Comparison of ENCODE assay signal across 8 mouse cellular contexts in the genomic region with DNA sequence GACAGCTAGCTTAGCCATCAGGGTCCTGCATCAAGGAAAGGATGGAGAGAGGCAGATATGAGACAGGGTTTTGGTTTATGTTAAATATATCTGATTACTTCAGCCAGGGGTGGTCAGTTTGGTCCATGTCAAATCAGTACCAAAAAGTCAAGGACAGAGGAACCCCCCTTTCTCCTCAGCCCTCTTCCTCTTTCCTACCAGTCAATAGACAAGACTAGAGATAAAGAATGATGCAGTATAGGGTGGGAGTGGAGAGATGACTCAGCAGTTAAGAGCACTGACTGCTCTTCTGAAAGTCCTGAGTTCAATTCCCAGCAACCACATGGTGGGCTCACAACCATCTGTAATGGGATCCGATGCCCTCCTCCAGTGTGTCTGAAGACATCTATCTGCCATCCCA. TPM values are rescaled to one million over a fixed set of nuclear protein-coding genes. Genes with fewer than 3 reads are reported as not detected.
DNase-seq lines count a peak whose midpoint lies in the region; ATAC-seq and TF ChIP-seq lines count a peak whose summit lies in the region.
"Not testable (repeated sequence)": the region's sequence is repeated elsewhere in the genome, so short reads cannot be mapped to it uniquely, and the experiment has no call there.
"Had no signal": no experiment of that assay in that cellular context is flagged by ENCODE, and none has a peak within 500 bp of the region (broad histone marks: within the 10 kb centered on the region; RNA-seq: fewer than 3 reads in every experiment).

No protein-coding gene starts in this region.

- peaks cover 19 to 27% of the 10 kb centered on the region in 2 experiments for H3K4me1 ChIP-seq in ES-E14 (ENCODE audit: control insufficient read depth in 2 of 2, insufficient read depth in 2 of 2, low read length in 2 of 2, poor library complexity in 1 of 2)
- H3K4me1 ChIP-seq in kidney, adult 2 months (ENCODE audit: control insufficient read depth, insufficient read depth, low read length): peaks cover 24% of the 10 kb centered on the region

- 91% methylated on average over 1 of the region's 1 CpGs for WGBS in kidney, adult 2 months

- H3K9me3 ChIP-seq in ES-E14 (ENCODE audit: control insufficient read depth, insufficient read depth, low read depth, low read length): not testable (repeated sequence)

- ATAC-seq in common myeloid progenitor, adult 5-6 weeks (replicated peaks; ENCODE audit: low read depth, poor library complexity, severe bottlenecking): peak; percentile 45
- ATAC-seq in granulocyte monocyte progenitor cell, adult 5-6 weeks (replicated peaks; ENCODE audit: poor library complexity, severe bottlenecking): peak; percentile 45; the same call in 1 of the 2 replicates
- peak; percentile 48 for ATAC-seq in megakaryocyte, adult 5-6 weeks (ENCODE audit: poor library complexity, severe bottlenecking)

- H3K4me3 ChIP-seq in ES-E14 (ENCODE audit: insufficient read depth in 1 of 2, low read depth in 1 of 2, low read length in 2 of 2, poor library complexity in 1 of 2, severe bottlenecking in 1 of 2); kidney, adult 2 months (ENCODE audit: insufficient read depth, low read depth, low read length): not testable (repeated sequence)

- not testable (repeated sequence) for H3K27me3 ChIP-seq in kidney, adult 2 months (replicated peaks; ENCODE audit: control insufficient read depth, insufficient read depth, low read length)

- in situ Hi-C loops in ES-E14 (cut with MboI; ENCODE audit: low sequenced_read_pairs in 2 of 2, unreplicated experiment in 2 of 2): not testable (repeated sequence)

- not testable (repeated sequence) for TF ChIP-seq POLR2A in kidney, adult 2 months (IDR thresholded peaks at IDR 0.05; ENCODE audit: low read depth, low read length)

- DNase-seq in 416B (ENCODE audit: low read depth) (peak; percentile 92), MEL-GATA-1-ER (ENCODE audit: extremely low read depth, low read depth) (peak; percentile 51)
- not testable (repeated sequence) for DNase-seq in ES-E14 (ENCODE audit: low read depth, low spot score); kidney, adult 2 months

- TF ChIP-seq CTCF in kidney, adult 2 months (conservative IDR thresholded peaks at IDR 0.05; ENCODE audit: insufficient read depth, insufficient read length, low read depth, low read length): not testable (repeated sequence)

- not testable (repeated sequence) for H3K9ac ChIP-seq in ES-E14 (ENCODE audit: insufficient read depth, low read depth, low read length, poor library complexity, severe bottlenecking)

- H3K27ac ChIP-seq in ES-E14 (ENCODE audit: insufficient read depth, low read depth, low read length, poor library complexity, severe bottlenecking): not testable (repeated sequence)
- H3K27ac ChIP-seq in kidney, adult 2 months (ENCODE audit: insufficient read depth, low read depth, low read length): 0 out of 2 replicates have a peak overlapping the region, but pooled peaks have one; percentile 76

- not testable (repeated sequence) for H3K36me3 ChIP-seq in ES-E14 (ENCODE audit: control insufficient read depth, insufficient read depth, low read length, poor library complexity, severe bottlenecking); kidney, adult 2 months (ENCODE audit: control insufficient read depth, insufficient read depth, low read length)

TF ChIP-seq in ES-E14, 5 proteins besides CTCF, POLR2A, EP300 and RAD21:
- TF ChIP-seq MAFK (IDR thresholded peaks at IDR 0.05; ENCODE audit: insufficient read depth, low read depth, low read length): peak; percentile 65; the same call in 1 of the 2 replicates

RNA-seq across cellular contexts. Expression of gene Gcnt2, which starts 31.8 kb away (rescaled TPM):
- total RNA-seq in ES-E14 (2012; rRNA removed): 21.8 and 35.6 TPM in 2 replicates
- 42.3 and 55.9 TPM in 2 replicates for total RNA-seq in common myeloid progenitor, adult 5-6 weeks (2017)
- 14.8 and 36.7 TPM in 2 replicates for total RNA-seq in granulocyte monocyte progenitor cell, adult 5-6 weeks (2014; fragmentation: Nextera tagmentation)
- 8.4 and 8.9 TPM in 2 replicates for total RNA-seq in granulocyte monocyte progenitor cell, adult 5-6 weeks (2017)
- polyA plus RNA-seq in kidney, adult 2 months (2012; rRNA removed): 8.4 and 9.2 TPM in 2 replicates
- total RNA-seq in megakaryocyte, adult 5-6 weeks (2015): 22.7 and 23.6 TPM in 2 replicates
- total RNA-seq in megakaryocyte, adult 5-6 weeks (2017): 11.7 and 15.3 TPM in 2 replicates
- polyA plus RNA-seq: erythroblast, embryonic 14.5 days had no signal
